Mouse (Mus musculus) kidney, embryonic 16.5 days (tissue): ENCODE results near the gene Baz1b. TPM values are rescaled to one million over a fixed set of nuclear protein-coding genes. Genes with fewer than 3 reads are reported as not detected.

Source experiments
- ATAC-seq: fragments of 200-750 bp; cut with Nextera tagmentation; 2 replicates; pipeline ENCODE4 v1.8.0; 2017; ENCODE audit warnings: moderate TSS enrichment; ENCODE audit not compliant: low FRiP score, low TSS enrichment
- H3K27ac ChIP-seq: fragments of 300-500 bp; sonication (generic); 2 replicates; pipeline ENCODE4 v1.5.1; 2014; ENCODE audit warnings: low read length
- H3K27me3 ChIP-seq: fragments of 300-500 bp; sonication (generic); 2 replicates; pipeline ENCODE4 v1.6.1; 2014; ENCODE audit warnings: low read length, control low read depth, mixed read lengths; ENCODE audit not compliant: insufficient read depth
- H3K36me3 ChIP-seq: fragments of 300-500 bp; sonication (generic); 2 replicates; pipeline ENCODE4 v1.6.1; 2014; ENCODE audit warnings: low read length, control low read depth, mixed read lengths; ENCODE audit not compliant: insufficient read depth
- H3K4me1 ChIP-seq: fragments of 300-500 bp; sonication (generic); 2 replicates; pipeline ENCODE4 v1.6.1; 2014; ENCODE audit warnings: low read length, control low read depth, mixed read lengths; ENCODE audit not compliant: insufficient read depth
- H3K4me2 ChIP-seq: fragments of 300-500 bp; sonication (generic); replicated peaks from 2 replicates; pipeline ENCODE4 v1.6.1; 2014; ENCODE audit warnings: low read depth, low read length
- H3K4me3 ChIP-seq: fragments of 300-500 bp; sonication (generic); 2 replicates; pipeline ENCODE4 v1.5.1; 2014; ENCODE audit warnings: mild to moderate bottlenecking, low read length
- H3K9ac ChIP-seq: fragments of 300-500 bp; sonication (generic); replicated peaks from 2 replicates; pipeline ENCODE4 v1.6.1; 2014; ENCODE audit warnings: low read length
- H3K9me3 ChIP-seq: fragments of 300-500 bp; sonication (generic); 2 replicates; pipeline ENCODE4 v1.6.1; 2016; ENCODE audit warnings: low read length, control low read depth
- WGBS: fragments of 180-500 bp; shearing (Covaris S2); extraction: QIAGEN DNeasy Blood & Tissue Kit; methylation state at CpG from one replicate; pipeline ENCODE4 v1.1.7; 2014; 5-methylcytosine and 5-hydroxymethylcytosine counted together
- polyA plus RNA-seq: library from polyadenylated mRNA; unstranded; fragments of >200 nt; fragmentation: Nextera tagmentation; extraction: Ambion mirVana; gene quantifications from 2 replicates; pipeline ENCODE4 v1.2.1, GENCODE M21; 2015

Baz1b gene
- polyA plus RNA-seq, 1 experiment from 2014 or later = 33.4 TPM

GRCm38 (mm10) chr5:135175086-135175485, 12.0 kb upstream of the Baz1b start:
- no peak overlapping the region for H3K9ac ChIP-seq
- no peaks in the 10 kb centered on the region for H3K27me3 ChIP-seq
- peaks cover 66% of the 10 kb centered on the region for H3K36me3 ChIP-seq
- no peak overlapping the region for H3K4me2 ChIP-seq
- H3K27ac ChIP-seq = no peak overlapping the region
- ATAC-seq = no peak
- no peak overlapping the region for H3K4me3 ChIP-seq
- no peaks in the 10 kb centered on the region for H3K4me1 ChIP-seq
- H3K9me3 ChIP-seq = no peaks in the 10 kb centered on the region

- Histone ChIP-seq H3K27ac (no peak overlapping the region), H3K36me3 (peaks cover 74% of the 10 kb centered on the region), H3K4me2 (no peak overlapping the region), H3K27me3 (no peaks in the 10 kb centered on the region), H3K9me3 (no peaks in the 10 kb centered on the region), H3K4me1 (no peaks in the 10 kb centered on the region), H3K9ac (no peak overlapping the region), H3K4me3 (no peak overlapping the region)
- WGBS = 85% methylated on average over 3 of the region's 3 CpGs
- no peak for ATAC-seq
Observed at GRCm38 (mm10) chr5:135178523-135178922, 8.5 kb upstream of the Baz1b start.

DNA sequence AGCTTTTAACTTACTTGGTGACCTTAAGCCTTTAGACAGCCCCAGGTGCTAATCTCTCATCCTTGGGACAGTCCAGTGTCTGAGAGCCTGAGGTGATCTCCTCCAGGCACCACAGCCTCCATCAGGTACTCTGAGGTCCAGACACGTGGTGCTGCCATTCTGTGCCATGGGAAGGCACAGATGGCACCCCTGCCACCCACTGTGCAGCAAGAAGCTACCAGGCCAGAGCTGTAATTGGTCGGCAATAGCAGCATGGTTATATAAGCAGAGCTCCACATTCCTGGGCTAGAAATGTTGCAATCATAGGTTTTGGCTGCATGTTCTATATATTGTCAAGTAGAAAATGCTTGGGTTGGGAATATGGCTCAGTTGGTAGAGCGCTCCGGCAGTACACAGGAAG, 8.1 kb upstream of the Baz1b start:
- no peak overlapping the region for H3K4me3 ChIP-seq
- 89% methylated on average over 4 of the region's 4 CpGs for WGBS
- H3K36me3 ChIP-seq = peaks cover 70% of the 10 kb centered on the region
- no peak overlapping the region for H3K27ac ChIP-seq
- no peak overlapping the region for H3K9ac ChIP-seq
- no peaks in the 10 kb centered on the region for H3K9me3 ChIP-seq
- H3K27me3 ChIP-seq = no peaks in the 10 kb centered on the region
- H3K4me1 ChIP-seq = no peaks in the 10 kb centered on the region
- ATAC-seq = 0 out of 2 replicates have a peak, but pooled peaks have one; percentile 42
- H3K4me2 ChIP-seq = no peak overlapping the region

DNA sequence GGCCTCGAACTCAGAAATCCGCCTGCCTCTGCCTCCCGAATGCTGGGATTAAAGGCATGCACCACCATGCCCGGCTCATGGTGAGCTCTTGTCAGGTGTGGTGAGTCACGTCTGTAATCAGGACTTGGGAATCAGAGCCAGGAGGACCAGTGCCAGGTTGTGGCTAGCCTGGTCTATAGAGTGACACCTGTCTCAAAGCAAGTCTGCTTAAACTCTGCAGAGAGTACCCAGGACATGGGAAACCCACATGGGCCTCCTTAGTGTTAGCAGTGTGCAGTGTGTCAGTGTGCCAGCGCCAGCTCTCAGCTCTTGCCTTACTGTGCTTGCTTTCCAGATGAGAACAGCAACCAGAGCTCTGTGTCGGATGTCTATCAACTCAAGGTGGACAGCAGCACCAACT, 7.4 kb upstream of the Baz1b start:
- no peak for ATAC-seq
- Histone ChIP-seq H3K9ac (no peak overlapping the region), H3K9me3 (no peaks in the 10 kb centered on the region), H3K27ac (no peak overlapping the region), H3K4me2 (no peak overlapping the region), H3K4me3 (no peak overlapping the region), H3K36me3 (peaks cover 66% of the 10 kb centered on the region), H3K27me3 (no peaks in the 10 kb centered on the region), H3K4me1 (no peaks in the 10 kb centered on the region)
- WGBS = 93% methylated on average over 6 of the region's 7 CpGs

DNA sequence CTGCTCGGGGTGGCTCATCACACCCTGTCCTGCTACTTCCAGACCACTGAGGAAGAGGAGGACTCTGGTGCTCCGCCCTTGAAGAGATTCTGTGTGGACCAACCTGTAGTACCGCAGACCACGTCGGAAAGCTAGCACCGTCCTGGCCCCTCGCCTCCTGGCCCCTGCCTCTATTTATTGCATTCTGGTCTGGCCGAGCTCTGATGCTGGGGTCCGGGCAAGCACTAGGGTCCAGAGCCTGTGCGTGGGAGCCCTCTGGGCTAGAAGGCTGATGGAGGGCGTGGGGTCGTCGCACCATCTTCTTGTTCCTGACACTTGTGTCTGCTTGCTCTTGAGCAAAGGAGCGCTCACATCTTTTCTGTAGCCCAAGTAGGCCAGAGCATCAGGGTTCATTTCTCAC, 6.3 kb upstream of the Baz1b start:
- no peak for ATAC-seq
- Histone ChIP-seq H3K4me1 (no peaks in the 10 kb centered on the region), H3K9me3 (no peaks in the 10 kb centered on the region), H3K27me3 (no peaks in the 10 kb centered on the region), H3K9ac (no peak overlapping the region), H3K4me2 (no peak overlapping the region), H3K27ac (no peak overlapping the region), H3K4me3 (no peak overlapping the region), H3K36me3 (peaks cover 58% of the 10 kb centered on the region)
- WGBS = 93% methylated on average over 14 of the region's 14 CpGs

DNA sequence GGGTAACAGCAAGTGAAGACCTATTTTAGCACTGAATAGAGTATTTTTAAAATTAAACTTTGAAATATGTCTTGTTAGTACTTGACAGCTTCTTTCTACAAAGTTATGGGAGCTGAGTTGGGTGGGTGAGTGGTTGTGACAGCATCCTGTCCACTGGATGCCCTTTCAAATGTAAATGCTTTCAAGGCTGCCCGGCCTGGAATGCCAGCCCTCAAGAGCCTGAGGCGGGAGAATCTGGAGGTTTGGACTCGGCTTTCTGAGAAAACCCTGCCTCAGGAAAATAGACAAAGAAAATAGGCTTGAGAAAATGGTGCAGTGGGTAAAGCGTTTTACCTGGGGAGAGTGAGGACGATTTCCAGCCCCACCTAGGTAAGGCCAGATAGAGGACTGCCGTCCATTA, 5.3 kb upstream of the Baz1b start:
- Histone ChIP-seq H3K4me2 (no peak overlapping the region), H3K4me3 (no peak overlapping the region), H3K27me3 (no peaks in the 10 kb centered on the region), H3K36me3 (peaks cover 54% of the 10 kb centered on the region), H3K9ac (no peak overlapping the region), H3K4me1 (0 out of 2 replicates have a peak, but pooled peaks cover 6% of the 10 kb centered on the region), H3K27ac (no peak overlapping the region), H3K9me3 (no peaks in the 10 kb centered on the region)
- no peak for ATAC-seq
- WGBS = 85% methylated on average over 6 of the region's 6 CpGs

- no peaks in the 10 kb centered on the region for H3K9me3 ChIP-seq
- 0 out of 2 replicates have a peak overlapping the region, but pooled peaks have one; percentile 48 for H3K27ac ChIP-seq
- no peak overlapping the region for H3K4me2 ChIP-seq
- no peak overlapping the region for H3K9ac ChIP-seq
- ATAC-seq = no peak
- no peaks in the 10 kb centered on the region for H3K27me3 ChIP-seq
- H3K36me3 ChIP-seq = peaks cover 41% of the 10 kb centered on the region
- no peak overlapping the region for H3K4me3 ChIP-seq
- 60% methylated on average over 8 of the region's 8 CpGs for WGBS
- 0 out of 2 replicates have a peak, but pooled peaks cover 6% of the 10 kb centered on the region for H3K4me1 ChIP-seq
Observed at GRCm38 (mm10) chr5:135183131-135183861, 3.8 kb upstream of the Baz1b start.

- no peaks in the 10 kb centered on the region for H3K9me3 ChIP-seq
- peaks cover 28% of the 10 kb centered on the region for H3K36me3 ChIP-seq
- no peak overlapping the region for H3K27ac ChIP-seq
- H3K4me2 ChIP-seq = no peak overlapping the region
- peaks cover 21% of the 10 kb centered on the region for H3K4me1 ChIP-seq
- H3K27me3 ChIP-seq = no peaks in the 10 kb centered on the region
- no peak overlapping the region for H3K4me3 ChIP-seq
- ATAC-seq = no peak
- no peak overlapping the region for H3K9ac ChIP-seq
- WGBS = 81% methylated on average over 3 of the region's 3 CpGs
Observed at GRCm38 (mm10) chr5:135185016-135185415, 2.0 kb upstream of the Baz1b start.

DNA sequence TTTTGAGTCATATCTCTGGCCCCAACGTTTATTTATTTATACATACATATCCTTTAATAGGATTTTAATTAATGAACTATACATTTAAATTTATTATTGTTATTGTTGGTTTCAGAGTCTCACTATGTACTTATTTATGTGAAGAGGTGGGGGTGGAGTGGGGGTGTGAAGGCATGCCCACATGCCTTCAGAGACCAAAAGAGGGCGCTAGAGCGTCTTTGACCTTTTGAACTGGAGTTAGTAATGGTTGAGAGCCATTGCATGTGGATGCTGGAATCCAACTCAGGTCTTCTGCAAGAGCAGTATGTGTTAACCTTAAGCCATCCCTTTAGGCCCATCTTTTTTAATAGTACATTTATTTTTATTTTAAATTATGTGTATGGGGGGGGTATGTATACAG, 1.5 kb upstream of the Baz1b start:
- no peaks in the 10 kb centered on the region for H3K27me3 ChIP-seq
- peaks cover 22% of the 10 kb centered on the region for H3K36me3 ChIP-seq
- 48% methylated on average over 3 of the region's 3 CpGs for WGBS
- no peak for ATAC-seq
- H3K4me2 ChIP-seq = no peak overlapping the region
- H3K9ac ChIP-seq = no peak overlapping the region
- no peak overlapping the region for H3K27ac ChIP-seq
- no peak overlapping the region for H3K4me3 ChIP-seq
- H3K4me1 ChIP-seq = peaks cover 26% of the 10 kb centered on the region
- H3K9me3 ChIP-seq = no peaks in the 10 kb centered on the region

DNA sequence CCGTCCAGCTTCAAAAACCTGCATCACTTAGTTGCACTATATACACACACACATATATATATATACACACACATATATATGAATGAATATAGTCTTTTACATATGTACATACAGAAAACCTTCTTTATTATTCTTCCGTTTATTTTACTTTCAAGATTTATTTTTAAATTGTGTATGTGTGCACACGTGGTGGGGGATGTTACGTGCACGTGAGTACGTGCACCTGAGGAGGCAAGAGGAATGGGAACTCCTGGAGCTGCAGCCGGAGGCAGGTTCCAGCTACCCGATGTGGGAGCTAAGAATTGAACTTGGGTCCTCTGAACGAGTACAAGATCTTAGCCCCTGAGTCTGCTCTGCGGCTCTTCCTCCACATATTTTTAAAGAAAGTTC, 838 bp upstream of the Baz1b start:
- Histone ChIP-seq H3K27ac (peak overlapping the region; percentile 98), H3K4me2 (peak overlapping the region; percentile 64), H3K36me3 (peaks cover 15% of the 10 kb centered on the region), H3K4me3 (peak overlapping the region; percentile 97), H3K9me3 (no peaks in the 10 kb centered on the region), H3K4me1 (peaks cover 28% of the 10 kb centered on the region), H3K27me3 (no peaks in the 10 kb centered on the region), H3K9ac (peak overlapping the region; percentile 99)
- ATAC-seq = 0 out of 2 replicates have a peak, but pooled peaks have one; percentile 4
- 21% methylated on average over 10 of the region's 10 CpGs for WGBS
